Mouse (Mus musculus) hindbrain, embryonic 15.5 days (tissue): Measurements from ENCODE around the gene Ankrd44. TPM values are rescaled to one million over a fixed set of nuclear protein-coding genes. Genes with fewer than 3 reads are reported as not detected.

Experiments
- ATAC-seq: fragments of 200-750 bp; cut with Nextera tagmentation; 2 replicates; pipeline ENCODE4 v1.8.0; 2017; ENCODE audit warnings: low read depth, moderate number of reproducible peaks, moderate TSS enrichment; ENCODE audit not compliant: low FRiP score
- H3K27ac ChIP-seq: fragments of 300-500 bp; sonication (generic); replicated peaks from 2 replicates; pipeline ENCODE4 v1.5.1; 2015; ENCODE audit warnings: mild to moderate bottlenecking, inconsistent platforms
- H3K27me3 ChIP-seq: fragments of 300-500 bp; sonication (generic); 2 replicates; pipeline ENCODE4 v1.6.1; 2015; ENCODE audit warnings: control low read depth, inconsistent platforms
- H3K36me3 ChIP-seq: fragments of 300-500 bp; sonication (generic); 2 replicates; pipeline ENCODE4 v1.6.1; 2015; ENCODE audit warnings: control low read depth, inconsistent platforms
- H3K4me1 ChIP-seq: fragments of 300-500 bp; sonication (generic); replicated peaks from 2 replicates; pipeline ENCODE4 v1.6.1; 2015; ENCODE audit warnings: control low read depth, inconsistent platforms
- H3K4me2 ChIP-seq: fragments of 300-500 bp; sonication (generic); 2 replicates; pipeline ENCODE4 v1.6.1; 2015; ENCODE audit warnings: moderate library complexity, mild to moderate bottlenecking, inconsistent platforms
- H3K4me3 ChIP-seq: fragments of 300-500 bp; sonication (generic); 2 replicates; pipeline ENCODE4 v1.5.1; 2015; ENCODE audit warnings: mild to moderate bottlenecking, inconsistent platforms
- H3K9ac ChIP-seq: fragments of 300-500 bp; sonication (generic); 2 replicates; pipeline ENCODE4 v1.6.1; 2015; ENCODE audit warnings: inconsistent platforms
- H3K9me3 ChIP-seq: fragments of 300-500 bp; sonication (generic); 2 replicates; pipeline ENCODE4 v1.6.1; 2016; ENCODE audit warnings: control low read depth, inconsistent platforms
- WGBS: fragments of 180-500 bp; shearing (Covaris S2); methylation state at CpG from one replicate; pipeline ENCODE4 v1.1.7; 2015; 5-methylcytosine and 5-hydroxymethylcytosine counted together
- polyA plus RNA-seq: library from polyadenylated mRNA; unstranded; fragments of >200 nt; fragmentation: Nextera tagmentation; extraction: Ambion mirVana; gene quantifications from 2 replicates; pipeline ENCODE4 v1.2.1, GENCODE M21; 2015

Gene Ankrd44
- polyA plus RNA-seq, 1 experiment from 2014 or later, result 21.1 TPM

DNA sequence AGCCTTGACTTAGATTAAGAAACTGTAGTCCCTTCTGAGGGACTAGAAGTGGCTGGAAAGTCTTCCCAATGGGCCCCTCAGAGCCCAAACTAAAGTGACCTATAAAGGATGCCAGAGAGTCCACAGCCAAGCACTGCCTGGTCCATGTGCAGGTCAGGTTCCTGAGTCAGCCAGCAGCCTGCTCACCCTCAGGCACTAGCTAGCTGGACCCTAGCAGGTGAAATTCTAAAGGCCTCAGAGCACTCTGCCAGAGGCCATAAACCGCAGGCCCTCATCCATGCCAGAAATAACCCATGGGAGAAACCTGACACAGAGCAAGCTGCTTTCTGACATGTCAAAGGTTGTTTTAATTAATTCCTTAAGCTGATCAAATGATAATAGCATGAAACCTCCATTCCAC is 25.1 kb downstream of the Ankrd44 start:
- Histone ChIP-seq H3K27me3 (no peaks in the 10 kb centered on the region), H3K27ac (no peak overlapping the region), H3K36me3 (no peaks in the 10 kb centered on the region), H3K9ac (no peak overlapping the region), H3K4me3 (no peak overlapping the region), H3K4me1 (peaks cover 43% of the 10 kb centered on the region), H3K9me3 (no peaks in the 10 kb centered on the region), H3K4me2 (no peak overlapping the region)
- WGBS, result 83% methylated on average over 1 of the region's 1 CpGs
- ATAC-seq, result no peak

DNA sequence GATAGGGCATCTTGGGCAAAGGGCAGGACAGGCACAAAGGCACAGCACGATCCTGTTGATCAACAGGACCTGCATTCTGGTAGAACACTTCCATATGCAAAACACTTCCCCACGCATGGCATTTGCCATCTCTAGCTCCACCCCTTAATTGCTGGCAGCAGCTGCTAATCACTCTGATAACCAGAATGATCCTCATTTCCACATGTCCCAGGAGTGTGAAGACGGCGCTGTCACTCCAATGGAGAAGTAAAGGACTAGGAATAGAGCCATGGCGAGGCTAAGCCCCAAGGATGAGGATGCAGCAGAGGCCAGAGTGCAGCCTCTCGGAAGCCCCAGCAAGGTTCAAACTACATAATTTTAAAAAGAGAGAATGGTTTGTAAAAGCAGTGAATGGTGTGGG is 26.9 kb downstream of the Ankrd44 start:
- no peaks in the 10 kb centered on the region for H3K9me3 ChIP-seq
- ATAC-seq, result peak; percentile 54; the same call in 1 of the 2 replicates
- H3K27ac ChIP-seq, result peak overlapping the region; percentile 67
- H3K36me3 ChIP-seq, result no peaks in the 10 kb centered on the region
- H3K9ac ChIP-seq, result no peak overlapping the region
- 0 out of 2 replicates have a peak overlapping the region, but pooled peaks have one; percentile 11 for H3K4me2 ChIP-seq
- no peaks in the 10 kb centered on the region for H3K27me3 ChIP-seq
- WGBS, result 44% methylated on average over 6 of the region's 6 CpGs
- H3K4me3 ChIP-seq, result no peak overlapping the region
- peaks cover 39% of the 10 kb centered on the region for H3K4me1 ChIP-seq

DNA sequence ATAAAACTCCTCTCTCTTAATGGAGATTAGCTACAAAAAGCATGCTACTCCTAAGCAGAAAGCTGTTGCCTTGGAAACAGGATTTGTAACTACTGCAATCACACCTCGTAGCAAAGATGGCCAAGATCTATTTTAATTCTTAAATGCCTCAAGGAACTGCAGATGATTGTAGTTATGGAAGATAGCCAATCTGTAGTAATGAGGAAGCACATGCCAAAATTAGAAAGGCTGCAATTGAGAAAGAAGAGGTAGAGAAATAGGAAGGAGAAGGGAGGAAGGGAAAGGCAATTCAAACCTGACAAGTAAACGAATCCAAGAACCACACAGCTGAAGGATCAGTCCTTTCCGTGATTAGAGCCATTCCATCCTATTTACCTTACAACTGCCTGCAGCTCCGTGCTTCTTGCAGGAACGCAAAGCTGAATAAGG is 27.5 kb downstream of the Ankrd44 start:
- no peak overlapping the region for H3K9ac ChIP-seq
- WGBS, result 41% methylated on average over 5 of the region's 5 CpGs
- peak overlapping the region; percentile 11; the same call in 1 of the 2 replicates for H3K4me2 ChIP-seq
- peaks cover 39% of the 10 kb centered on the region for H3K4me1 ChIP-seq
- H3K27me3 ChIP-seq, result no peaks in the 10 kb centered on the region
- no peak overlapping the region for H3K4me3 ChIP-seq
- ATAC-seq, result no peak
- H3K36me3 ChIP-seq, result no peaks in the 10 kb centered on the region
- no peaks in the 10 kb centered on the region for H3K9me3 ChIP-seq
- peak overlapping the region; percentile 67 for H3K27ac ChIP-seq

DNA sequence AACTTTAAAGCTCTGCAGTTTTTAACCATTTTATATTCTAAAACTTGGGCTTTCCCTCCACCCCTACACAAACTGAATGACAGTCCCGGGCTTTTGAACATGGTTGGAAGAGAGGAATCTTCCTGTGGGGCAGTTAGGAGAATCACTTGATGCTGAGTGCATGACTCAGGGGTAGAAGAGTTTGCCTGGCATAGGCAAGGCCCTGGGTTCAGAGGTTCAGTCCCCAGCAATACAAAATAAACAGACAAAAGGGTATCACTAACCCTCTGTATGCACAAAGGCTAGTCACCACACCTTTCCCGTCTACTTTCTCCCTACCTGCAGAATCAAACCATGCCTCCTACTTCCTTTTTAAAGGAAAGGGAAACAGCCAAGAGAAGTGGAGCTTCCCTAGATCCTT is 28.5 kb downstream of the Ankrd44 start:
- Histone ChIP-seq H3K36me3 (no peaks in the 10 kb centered on the region), H3K9me3 (no peaks in the 10 kb centered on the region), H3K9ac (no peak overlapping the region), H3K27ac (peak overlapping the region; percentile 53; the same call in 1 of the 2 replicates), H3K4me1 (peaks cover 39% of the 10 kb centered on the region), H3K27me3 (no peaks in the 10 kb centered on the region), H3K4me3 (no peak overlapping the region), H3K4me2 (no peak overlapping the region)
- no peak for ATAC-seq
- 94% methylated on average over 2 of the region's 2 CpGs for WGBS

DNA sequence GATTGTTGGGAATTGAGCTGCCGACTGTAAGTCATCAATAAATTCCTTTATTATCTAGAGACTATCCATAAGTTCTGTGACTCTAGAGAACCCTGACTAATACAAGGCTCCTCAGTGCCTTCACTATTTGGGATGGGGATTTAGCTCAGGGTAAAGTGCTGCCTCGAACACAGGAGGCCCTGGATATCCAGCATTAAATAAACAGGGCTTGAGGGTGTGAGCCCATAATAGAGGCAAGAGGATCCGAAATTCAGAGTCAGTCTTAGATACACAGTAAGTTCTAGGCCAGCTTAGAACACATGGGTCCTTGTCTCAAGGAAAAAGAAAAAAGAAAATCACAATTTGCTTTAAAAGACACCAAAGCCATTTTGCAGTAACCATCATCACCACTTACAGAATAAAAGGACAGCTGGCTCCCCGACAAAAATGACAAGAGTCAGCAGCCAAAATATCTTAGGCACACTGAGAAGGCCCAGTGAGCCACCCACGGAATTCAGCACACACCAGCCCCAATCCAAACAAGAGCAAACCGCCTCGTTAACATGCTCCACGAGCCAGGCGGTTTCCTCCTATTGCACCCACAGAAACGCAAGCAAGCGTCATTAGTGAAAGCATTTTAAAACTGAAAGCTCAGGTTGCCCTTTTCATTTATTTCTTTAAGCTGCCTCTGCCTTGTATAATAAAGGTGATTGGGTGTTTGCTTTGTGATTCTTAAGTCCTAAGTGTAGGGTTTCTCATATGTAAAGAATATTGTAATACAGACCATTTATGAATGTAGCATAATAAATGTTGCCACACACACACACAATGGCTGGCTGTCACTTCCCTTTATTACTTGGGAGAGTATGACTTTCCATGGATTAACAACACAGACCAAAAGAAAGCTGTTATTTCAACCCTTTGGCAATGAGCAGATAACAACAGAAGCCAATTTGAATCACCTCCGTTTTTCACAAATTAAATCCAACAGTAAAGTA is 29.8 kb downstream of the Ankrd44 start:
- Histone ChIP-seq H3K9me3 (no peaks in the 10 kb centered on the region), H3K4me3 (no peak overlapping the region), H3K9ac (no peak overlapping the region), H3K36me3 (no peaks in the 10 kb centered on the region), H3K27ac (0 out of 2 replicates have a peak overlapping the region, but pooled peaks have one; percentile 34), H3K27me3 (no peaks in the 10 kb centered on the region), H3K4me1 (peaks cover 39% of the 10 kb centered on the region), H3K4me2 (no peak overlapping the region)
- WGBS, result 56% methylated on average over 12 of the region's 12 CpGs
- no peak for ATAC-seq

DNA sequence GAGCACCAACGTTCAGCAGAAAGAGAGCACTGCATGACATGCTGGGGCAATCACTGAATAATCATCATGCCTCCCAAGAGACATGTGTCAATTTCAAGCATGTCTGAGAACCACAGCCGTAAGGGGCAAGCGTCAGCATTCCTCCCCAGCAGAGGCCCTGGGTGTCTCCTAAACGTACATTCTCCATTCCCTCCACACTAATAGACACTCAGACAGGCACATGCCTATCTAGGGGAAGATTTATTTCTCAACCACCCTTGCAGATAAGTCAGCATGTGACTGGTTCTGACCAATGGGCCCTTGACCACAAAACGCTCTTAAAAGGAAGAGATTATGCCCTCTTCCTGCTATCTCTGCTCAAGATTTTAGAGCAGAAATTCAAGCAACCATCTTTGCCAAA is 37.7 kb downstream of the Ankrd44 start:
- Histone ChIP-seq H3K4me2 (no peak overlapping the region), H3K9ac (no peak overlapping the region), H3K4me3 (no peak overlapping the region), H3K27me3 (no peaks in the 10 kb centered on the region), H3K36me3 (no peaks in the 10 kb centered on the region), H3K9me3 (no peaks in the 10 kb centered on the region), H3K27ac (no peak overlapping the region), H3K4me1 (peaks cover 12% of the 10 kb centered on the region)
- ATAC-seq, result peak; percentile 34; the same call in 1 of the 2 replicates
- 39% methylated on average over 5 of the region's 5 CpGs for WGBS

DNA sequence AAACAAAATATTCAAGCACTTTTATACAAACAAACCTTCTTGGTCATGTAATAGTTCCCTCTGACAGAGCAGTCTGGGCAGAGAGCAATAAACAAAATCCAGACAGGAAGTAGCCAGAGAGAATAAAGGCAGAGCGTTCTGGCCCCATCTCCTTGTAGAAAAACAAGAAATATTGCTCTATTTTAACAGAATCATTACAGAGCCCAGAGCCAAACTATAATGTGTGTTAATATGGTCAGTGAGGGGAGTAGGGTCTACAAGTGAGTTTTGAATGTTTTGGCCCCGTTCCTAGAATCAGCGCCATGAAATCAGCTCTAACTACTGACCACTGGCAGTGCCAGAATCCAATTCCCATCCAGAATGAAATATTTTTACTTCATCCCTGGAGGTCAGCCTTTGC is 38.3 kb downstream of the Ankrd44 start:
- no peak for ATAC-seq
- no peak overlapping the region for H3K27ac ChIP-seq
- H3K9ac ChIP-seq, result no peak overlapping the region
- no peaks in the 10 kb centered on the region for H3K9me3 ChIP-seq
- no peaks in the 10 kb centered on the region for H3K36me3 ChIP-seq
- no peak overlapping the region for H3K4me2 ChIP-seq
- WGBS, result 72% methylated on average over 3 of the region's 3 CpGs
- no peak overlapping the region for H3K4me3 ChIP-seq
- peaks cover 12% of the 10 kb centered on the region for H3K4me1 ChIP-seq
- no peaks in the 10 kb centered on the region for H3K27me3 ChIP-seq

DNA sequence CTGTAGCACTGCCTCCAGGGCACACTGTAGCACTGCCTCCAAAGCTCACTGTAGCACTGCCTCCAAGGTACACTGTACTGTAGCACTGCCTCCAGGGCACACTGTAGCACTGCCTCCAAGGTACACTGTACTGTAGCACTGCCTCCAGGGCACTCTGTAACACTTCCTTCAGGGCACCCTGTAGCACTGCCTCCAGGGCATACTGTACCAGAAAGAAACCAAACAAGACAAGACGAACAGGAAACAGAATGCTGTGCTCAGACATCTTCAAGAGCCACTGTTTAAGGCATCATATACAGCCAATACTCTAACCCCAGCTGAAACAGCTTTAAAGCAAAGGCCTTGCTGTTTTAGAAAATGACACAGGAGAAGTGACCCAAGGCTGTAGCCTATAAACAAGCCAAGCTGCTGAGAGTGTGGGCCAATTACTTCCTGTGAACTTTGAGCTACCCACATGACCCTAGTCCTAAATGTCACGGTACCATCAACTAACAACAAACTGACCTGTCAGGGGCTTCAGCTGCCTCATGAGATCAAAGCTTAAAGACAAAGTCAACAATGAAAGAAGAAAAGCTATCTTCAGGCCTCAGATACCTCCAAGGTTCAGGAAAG is 43.2 kb downstream of the Ankrd44 start:
- Histone ChIP-seq H3K4me3 (no peak overlapping the region), H3K4me1 (0 out of 2 replicates have a peak, but pooled peaks cover 2% of the 10 kb centered on the region), H3K27me3 (no peaks in the 10 kb centered on the region), H3K9ac (no peak overlapping the region), H3K4me2 (no peak overlapping the region), H3K9me3 (no peaks in the 10 kb centered on the region), H3K27ac (no peak overlapping the region), H3K36me3 (no peaks in the 10 kb centered on the region)
- WGBS, result 81% methylated on average over 2 of the region's 2 CpGs
- no peak for ATAC-seq

DNA sequence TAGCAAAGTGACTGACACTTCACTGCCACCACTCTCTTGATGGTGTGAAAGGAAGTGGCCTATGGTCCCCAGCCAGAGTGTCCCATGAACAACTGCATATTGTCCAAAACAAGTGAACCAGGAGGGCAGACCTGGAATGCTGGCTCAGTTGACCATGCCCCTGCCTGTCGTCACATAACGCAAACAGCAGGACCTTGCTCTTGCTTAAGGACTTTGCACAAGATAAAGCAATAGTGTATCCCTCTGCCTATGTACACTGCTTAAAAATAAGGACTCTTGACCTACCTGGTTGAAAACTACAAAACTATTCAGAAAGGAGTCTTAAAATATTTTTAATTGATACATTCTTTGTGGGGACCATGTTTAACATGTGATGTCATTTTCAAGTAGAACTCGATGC is 44.7 kb downstream of the Ankrd44 start:
- no peak overlapping the region for H3K4me2 ChIP-seq
- H3K27ac ChIP-seq, result no peak overlapping the region
- no peaks in the 10 kb centered on the region for H3K27me3 ChIP-seq
- no peaks in the 10 kb centered on the region for H3K4me1 ChIP-seq
- H3K9ac ChIP-seq, result no peak overlapping the region
- no peaks in the 10 kb centered on the region for H3K9me3 ChIP-seq
- no peak for ATAC-seq
- 80% methylated on average over 3 of the region's 3 CpGs for WGBS
- no peak overlapping the region for H3K4me3 ChIP-seq
- H3K36me3 ChIP-seq, result no peaks in the 10 kb centered on the region

DNA sequence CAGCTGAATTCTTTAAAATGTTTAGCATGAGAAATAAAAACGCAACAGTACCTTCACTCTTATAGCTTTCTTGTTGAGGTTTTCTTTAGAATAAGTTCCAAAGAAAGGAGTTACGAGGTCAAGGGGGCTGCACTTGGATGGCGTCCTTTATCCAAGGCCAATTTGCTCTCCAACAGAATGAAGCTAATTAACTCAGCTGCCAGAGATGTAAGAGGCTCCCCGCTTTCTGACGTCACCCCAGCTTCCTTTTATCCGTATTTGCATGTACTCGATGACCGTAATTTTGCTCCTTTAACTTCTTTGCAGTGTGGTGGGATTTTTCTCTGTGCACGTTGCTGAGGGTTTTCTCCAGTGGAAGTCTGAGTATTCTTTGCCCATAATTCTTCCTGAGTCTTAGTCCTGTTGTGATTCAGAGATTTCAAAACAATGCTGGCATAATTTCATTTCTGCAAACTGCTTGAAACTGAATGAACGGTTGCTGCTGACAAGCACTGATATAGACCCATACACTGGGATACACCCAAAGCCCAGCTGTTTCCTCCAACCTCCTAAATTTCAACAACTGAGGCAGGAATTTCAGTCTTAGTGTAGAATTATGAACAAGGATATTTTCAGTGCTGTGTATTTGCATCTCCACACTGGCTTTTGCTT is 48.6 kb downstream of the Ankrd44 start:
- H3K27me3 ChIP-seq, result no peaks in the 10 kb centered on the region
- H3K4me2 ChIP-seq, result no peak overlapping the region
- no peaks in the 10 kb centered on the region for H3K36me3 ChIP-seq
- no peak overlapping the region for H3K9ac ChIP-seq
- 69% methylated on average over 10 of the region's 10 CpGs for WGBS
- H3K27ac ChIP-seq, result no peak overlapping the region
- ATAC-seq, result no peak
- H3K9me3 ChIP-seq, result no peaks in the 10 kb centered on the region
- H3K4me3 ChIP-seq, result no peak overlapping the region
- no peaks in the 10 kb centered on the region for H3K4me1 ChIP-seq

DNA sequence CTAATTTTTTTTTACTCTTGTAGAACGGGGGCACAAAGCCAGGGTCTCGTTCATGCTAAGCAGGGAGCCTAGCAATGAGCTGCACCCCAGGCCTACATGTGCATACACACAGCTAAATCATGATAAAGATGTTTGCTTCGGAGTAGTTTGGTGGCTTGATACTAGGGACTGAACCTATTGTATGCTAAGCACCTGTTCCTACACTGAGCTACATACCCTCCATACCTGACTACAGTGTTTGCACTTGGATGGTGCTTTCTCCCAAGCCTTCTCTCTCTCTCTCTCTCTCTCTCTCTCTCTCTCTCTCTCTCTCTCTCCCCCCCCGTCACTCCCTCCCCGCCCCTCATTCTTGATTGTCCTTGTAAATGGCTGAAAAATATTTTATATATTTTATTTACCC is 49.2 kb downstream of the Ankrd44 start:
- H3K4me3 ChIP-seq, result no peak overlapping the region
- H3K9ac ChIP-seq, result no peak overlapping the region
- 96% methylated on average over 5 of the region's 5 CpGs for WGBS
- no peaks in the 10 kb centered on the region for H3K9me3 ChIP-seq
- H3K4me2 ChIP-seq, result no peak overlapping the region
- H3K27me3 ChIP-seq, result no peaks in the 10 kb centered on the region
- no peaks in the 10 kb centered on the region for H3K4me1 ChIP-seq
- no peaks in the 10 kb centered on the region for H3K36me3 ChIP-seq
- ATAC-seq, result no peak
- no peak overlapping the region for H3K27ac ChIP-seq

DNA sequence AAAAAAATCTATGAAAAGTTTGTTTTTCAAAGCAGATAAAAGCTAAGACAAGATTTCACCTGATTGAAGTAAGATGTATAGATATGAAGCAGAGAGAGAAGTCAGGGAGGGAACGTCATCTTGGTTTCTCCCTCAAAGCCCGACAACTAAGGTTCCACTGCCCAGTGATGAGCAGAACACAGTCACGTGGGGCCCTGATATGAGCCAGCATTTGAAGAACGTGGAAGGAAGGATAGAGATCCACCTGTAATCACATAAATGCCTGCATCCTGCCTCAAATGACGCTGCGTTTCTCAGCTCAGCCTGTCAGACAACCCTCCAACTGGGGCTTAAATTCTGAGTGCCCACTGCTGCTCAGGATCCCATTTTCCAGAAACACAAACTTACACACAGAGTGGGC is 52.1 kb downstream of the Ankrd44 start:
- Histone ChIP-seq H3K9ac (no peak overlapping the region), H3K4me2 (no peak overlapping the region), H3K27ac (no peak overlapping the region), H3K4me1 (no peaks in the 10 kb centered on the region), H3K9me3 (no peaks in the 10 kb centered on the region), H3K36me3 (no peaks in the 10 kb centered on the region), H3K4me3 (no peak overlapping the region), H3K27me3 (no peaks in the 10 kb centered on the region)
- WGBS, result 85% methylated on average over 6 of the region's 6 CpGs
- ATAC-seq, result no peak
